Mouse (Mus musculus): ENCODE results near the gene Crhr1.

GRCm38 (mm10) chr11:104088519-104088918 lies 44.1 kb upstream of the Crhr1 start:
- TF ChIP-seq CTCF (IDR thresholded peaks at IDR 0.05; ENCODE audit: low read depth) (no peak), EP300 (IDR thresholded peaks at IDR 0.05; ENCODE audit: low read depth) (no peak)

All from liver, postnatal 0 days (tissue).